Mouse (Mus musculus): ENCODE data around the gene Lin37. TPM values are rescaled to one million over a fixed set of nuclear protein-coding genes. Genes with fewer than 3 reads are reported as not detected.

Lin37 gene
- total and polyA plus RNA-seq, 3 experiments, result 4.0 to 38.6 (median 8.3) TPM

DNA sequence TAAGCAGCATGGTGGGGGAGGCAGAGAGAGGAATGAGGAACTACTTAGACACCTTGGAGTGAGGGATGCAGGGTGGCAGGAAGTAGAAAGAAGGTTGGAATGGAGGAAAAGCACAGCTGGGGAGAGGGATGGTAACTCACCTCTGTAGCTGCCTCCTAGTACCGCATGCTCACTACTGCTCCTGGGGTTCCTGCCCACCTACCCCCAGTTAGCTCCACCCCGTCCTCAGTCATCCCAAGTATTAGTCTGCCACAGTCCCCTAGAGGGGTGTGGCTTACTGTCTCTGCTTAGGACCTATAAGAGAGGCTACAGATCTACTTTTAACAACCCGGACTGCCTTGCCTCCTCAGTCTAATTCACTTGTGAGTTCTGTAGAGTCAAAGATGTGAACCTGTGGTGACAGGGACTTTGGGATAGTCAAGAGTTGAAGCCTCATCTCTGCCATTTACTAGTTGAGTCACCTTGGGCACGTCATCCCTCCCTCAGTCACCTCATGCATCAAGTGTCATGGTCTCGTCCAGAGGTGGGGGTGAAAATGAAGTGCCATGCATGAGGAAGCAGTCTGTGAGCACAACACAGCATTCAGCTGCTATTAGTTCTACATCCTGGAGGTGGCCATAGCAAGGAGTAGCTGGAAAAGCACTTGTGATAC is 33.3 kb upstream of the Lin37 start (continued):
- TF ChIP-seq ETS1 (conservative IDR thresholded peaks at IDR 0.05; ENCODE audit: low read depth, low read length), result peak; percentile 67
- peak; percentile 26; the same call in 1 of the 2 replicates for TF ChIP-seq IRF4 (IDR thresholded peaks at IDR 0.05; ENCODE audit: low read depth, low read length)
- peak; percentile 64; the same call in 1 of the 2 replicates for TF ChIP-seq MAX (IDR thresholded peaks at IDR 0.05; ENCODE audit: low read length)
- TF ChIP-seq CHD2 (IDR thresholded peaks at IDR 0.05; ENCODE audit: low read length), result no peak

DNA sequence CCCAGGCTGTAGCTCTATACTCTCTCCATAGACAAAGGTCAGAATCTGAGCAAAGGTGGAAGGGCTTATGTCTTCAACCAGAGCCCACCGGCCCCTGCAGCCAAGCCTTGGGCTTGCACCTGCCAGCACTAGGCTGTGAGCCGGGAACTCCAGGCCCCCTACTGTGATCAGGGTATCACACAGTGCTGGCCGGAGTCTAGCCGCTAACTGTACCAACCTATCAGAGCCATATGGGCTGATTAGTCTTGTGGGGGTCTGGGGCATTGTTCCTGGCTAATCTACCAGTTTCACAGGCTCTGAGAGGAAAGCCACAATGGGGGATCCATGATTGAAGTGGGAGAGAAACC is 31.9 kb upstream of the Lin37 start:
- peaks cover 4 to 21% of the 10 kb centered on the region in 2 experiments for H3K36me3 ChIP-seq (replicated peaks in 1 of 2; ENCODE audit: control insufficient read depth in 1 of 2, insufficient read depth in 1 of 2, low read length in 1 of 2)
- peak overlapping the region; percentile 84 to 93 (median 89) for H3K4me3 ChIP-seq (replicated peaks in 1 of 3; ENCODE audit: low read depth in 2 of 3, low read length in 2 of 3, poor library complexity in 1 of 3)
- in situ Hi-C loops (cut with MboI; ENCODE audit: low pct_ligation_motif_present, low pct_unique_long_range_greater_than_20kb, low sequenced_read_pairs), result no loop called here
- TF ChIP-seq IRF4 (IDR thresholded peaks at IDR 0.05; ENCODE audit: low read depth, low read length) (peak; percentile 9; the same call in 1 of the 2 replicates), UBTF (IDR thresholded peaks at IDR 0.05; ENCODE audit: low read depth, low read length) (0 out of 2 replicates have a peak, but pooled peaks have one; percentile 70), RCOR1 (conservative IDR thresholded peaks at IDR 0.05; ENCODE audit: low read depth, low read length) (no peak), POLR2AphosphoS2 (IDR thresholded peaks at IDR 0.05; ENCODE audit: low read depth, low read length) (no peak), MYC (IDR thresholded peaks at IDR 0.05; ENCODE audit: low read depth, low read length) (no peak)
- H3K9ac ChIP-seq (ENCODE audit: insufficient read depth, low read depth), result peak overlapping the region; percentile 74
- peaks cover 19 to 50% of the 10 kb centered on the region in 2 experiments for H3K4me1 ChIP-seq (ENCODE audit: control insufficient read depth in 1 of 2, insufficient read depth in 2 of 2)
- DNase-seq (ENCODE audit: extremely low read depth), result no peak
- H3K27me3 ChIP-seq (replicated peaks), result no peaks in the 10 kb centered on the region
- H3K27ac ChIP-seq (ENCODE audit: insufficient read depth, low read depth), result peak overlapping the region; percentile 100; the same call in 1 of the 2 replicates
- no peaks in the 10 kb centered on the region for H3K9me3 ChIP-seq (replicated peaks; ENCODE audit: low read length)
- dilution Hi-C loops (cut with MboI; ENCODE audit: extremely low pct_ligation_motif_present, extremely low pct_unique_long_range_greater_than_20kb, low sequenced_read_pairs), result no loop called here
- H3K4me2 ChIP-seq (ENCODE audit: insufficient read depth, low read depth, poor library complexity, severe bottlenecking), result peak overlapping the region; percentile 93
- peaks cover 52% of the 10 kb centered on the region for H3K79me2 ChIP-seq (replicated peaks; ENCODE audit: control insufficient read depth, extremely low read depth, insufficient read depth, poor library complexity, severe bottlenecking)

GRCm38 (mm10) chr7:30590927-30591604 is 31.4 kb upstream of the Lin37 start:
- no peak for DNase-seq (ENCODE audit: extremely low read depth)
- H3K36me3 ChIP-seq (replicated peaks in 1 of 2; ENCODE audit: control insufficient read depth in 1 of 2, insufficient read depth in 1 of 2, low read length in 1 of 2), result peaks cover 9 to 26% of the 10 kb centered on the region in 2 experiments
- dilution Hi-C loops (cut with MboI; ENCODE audit: extremely low pct_ligation_motif_present, extremely low pct_unique_long_range_greater_than_20kb, low sequenced_read_pairs), result no loop called here
- no peaks in the 10 kb centered on the region for H3K9me3 ChIP-seq (replicated peaks; ENCODE audit: low read length)
- peak overlapping the region; percentile 84 to 93 (median 89) for H3K4me3 ChIP-seq (replicated peaks in 1 of 3; ENCODE audit: low read depth in 2 of 3, low read length in 2 of 3, poor library complexity in 1 of 3)
- H3K79me2 ChIP-seq (replicated peaks; ENCODE audit: control insufficient read depth, extremely low read depth, insufficient read depth, poor library complexity, severe bottlenecking), result peaks cover 56% of the 10 kb centered on the region
- H3K4me1 ChIP-seq (ENCODE audit: control insufficient read depth in 1 of 2, insufficient read depth in 2 of 2), result peaks cover 19 to 48% of the 10 kb centered on the region in 2 experiments
- peak overlapping the region; percentile 93 for H3K4me2 ChIP-seq (ENCODE audit: insufficient read depth, low read depth, poor library complexity, severe bottlenecking)
- H3K9ac ChIP-seq (ENCODE audit: insufficient read depth, low read depth), result peak overlapping the region; percentile 74
- in situ Hi-C loops (cut with MboI; ENCODE audit: low pct_ligation_motif_present, low pct_unique_long_range_greater_than_20kb, low sequenced_read_pairs), result no loop called here
- H3K27me3 ChIP-seq (replicated peaks), result no peaks in the 10 kb centered on the region
- peak overlapping the region; percentile 100 for H3K27ac ChIP-seq (ENCODE audit: insufficient read depth, low read depth)
- TF ChIP-seq PAX5 (IDR thresholded peaks at IDR 0.05; ENCODE audit: low read length), result no peak
- TF ChIP-seq GABPA (IDR thresholded peaks at IDR 0.05; ENCODE audit: insufficient replicate concordance, low read depth, low read length), result no peak
- TF ChIP-seq RAD21 (IDR thresholded peaks at IDR 0.05; ENCODE audit: low read depth, low read length), result no peak
- TF ChIP-seq KAT2A (IDR thresholded peaks at IDR 0.05; ENCODE audit: insufficient replicate concordance, low read length), result no peak
- TF ChIP-seq ZC3H11A (IDR thresholded peaks at IDR 0.05; ENCODE audit: low read depth, low read length), result no peak
- TF ChIP-seq HCFC1 (IDR thresholded peaks at IDR 0.05; ENCODE audit: low read depth, low read length), result no peak
- TF ChIP-seq E2F4 (IDR thresholded peaks at IDR 0.05; ENCODE audit: insufficient replicate concordance, low read depth, low read length), result no peak
- TF ChIP-seq MEF2A (IDR thresholded peaks at IDR 0.05; ENCODE audit: borderline replicate concordance, low read depth, low read length), result no peak
- no peak for TF ChIP-seq NELFE (IDR thresholded peaks at IDR 0.05; ENCODE audit: low read depth, low read length)
- TF ChIP-seq NRF1 (IDR thresholded peaks at IDR 0.05; ENCODE audit: low read depth, low read length), result no peak
- TF ChIP-seq ELF1 (IDR thresholded peaks at IDR 0.05; ENCODE audit: low read depth, low read length), result no peak
- TF ChIP-seq POLR2AphosphoS2 (IDR thresholded peaks at IDR 0.05; ENCODE audit: low read depth, low read length), result no peak
- TF ChIP-seq JUND (conservative IDR thresholded peaks at IDR 0.05; ENCODE audit: low read depth, low read length), result no peak
- TF ChIP-seq CHD2 (IDR thresholded peaks at IDR 0.05; ENCODE audit: low read length), result no peak
- TF ChIP-seq ZMIZ1 (IDR thresholded peaks at IDR 0.05; ENCODE audit: low read depth, low read length), result peak; percentile 53; the same call in 1 of the 2 replicates
- no peak for TF ChIP-seq SMC3 (IDR thresholded peaks at IDR 0.05; ENCODE audit: low read depth, low read length)
- peak; percentile 63; the same call in 1 of the 2 replicates for TF ChIP-seq CHD1 (IDR thresholded peaks at IDR 0.05; ENCODE audit: low read depth, low read length)
- TF ChIP-seq MAX (IDR thresholded peaks at IDR 0.05; ENCODE audit: low read length), result no peak
- no peak for TF ChIP-seq IRF4 (IDR thresholded peaks at IDR 0.05; ENCODE audit: low read depth, low read length)
- no peak for TF ChIP-seq UBTF (IDR thresholded peaks at IDR 0.05; ENCODE audit: low read depth, low read length)
- no peak for TF ChIP-seq TCF12 (IDR thresholded peaks at IDR 0.05; ENCODE audit: low read depth, low read length)
- TF ChIP-seq BHLHE40 (IDR thresholded peaks at IDR 0.05; ENCODE audit: low read depth, low read length), result no peak
- no peak for TF ChIP-seq MAFK (IDR thresholded peaks at IDR 0.05; ENCODE audit: insufficient replicate concordance, low read length)

All from CH12.LX (cell line).